Mouse (Mus musculus) hindbrain, postnatal 0 days (tissue): Measurements from ENCODE around the gene Rims1. TPM values are rescaled to one million over a fixed set of nuclear protein-coding genes. Genes with fewer than 3 reads are reported as not detected.

Source experiments
- ATAC-seq: fragments of 200-750 bp; cut with Nextera tagmentation; 2 replicates; pipeline ENCODE4 v1.8.0; 2017; ENCODE audit warnings: mild to moderate bottlenecking, moderate TSS enrichment, moderate library complexity
- DNase-seq: peaks from one replicate; pipeline ENCODE4 v3.0.0-alpha.2; 2015; ENCODE audit warnings: low spot score
- H3K27ac ChIP-seq: fragments of 300-500 bp; sonication (generic); 2 replicates; pipeline ENCODE4 v1.5.1; 2014; ENCODE audit warnings: mild to moderate bottlenecking
- H3K27me3 ChIP-seq: fragments of 300-500 bp; sonication (generic); 2 replicates; pipeline ENCODE4 v1.6.1; 2014; ENCODE audit warnings: low read length, mixed read lengths; ENCODE audit not compliant: insufficient read depth
- H3K36me3 ChIP-seq: fragments of 300-500 bp; sonication (generic); 2 replicates; pipeline ENCODE4 v1.6.1; 2014; ENCODE audit warnings: low read length, mixed read lengths; ENCODE audit not compliant: insufficient read depth
- H3K4me1 ChIP-seq: fragments of 300-500 bp; sonication (generic); 2 replicates; pipeline ENCODE4 v1.6.1; 2014; ENCODE audit warnings: antibody characterized with exemption, low read length, mixed read lengths; ENCODE audit not compliant: insufficient read depth
- H3K4me2 ChIP-seq: fragments of 300-500 bp; sonication (generic); 2 replicates; pipeline ENCODE4 v1.6.1; 2014; ENCODE audit warnings: low read depth, mild to moderate bottlenecking, low read length, moderate library complexity, mixed read lengths
- H3K4me3 ChIP-seq: fragments of 300-500 bp; sonication (generic); 2 replicates; pipeline ENCODE4 v1.5.1; 2014; ENCODE audit warnings: low read length
- H3K9ac ChIP-seq: fragments of 300-500 bp; sonication (generic); replicated peaks from 2 replicates; pipeline ENCODE4 v1.6.1; 2014; ENCODE audit warnings: mild to moderate bottlenecking, low read length, moderate library complexity, mixed read lengths
- H3K9me3 ChIP-seq: fragments of 300-500 bp; sonication (generic); 2 replicates; pipeline ENCODE4 v1.6.1; 2016; ENCODE audit warnings: low read length, mixed read lengths
- CTCF ChIP-seq: IDR thresholded peaks from 2 replicates; pipeline ENCODE4 v1.5.1; 2016; ENCODE audit warnings: antibody characterized with exemption, control low read depth, low read depth
- WGBS: fragments of 180-500 bp; shearing (Covaris S2); extraction: QIAGEN DNeasy Blood & Tissue Kit; methylation state at CpG from one replicate; pipeline ENCODE4 v1.1.7; 2014; 5-methylcytosine and 5-hydroxymethylcytosine counted together
- polyA plus RNA-seq: library from polyadenylated mRNA; unstranded; fragments of >200 nt; fragmentation: Nextera tagmentation; extraction: Ambion mirVana; gene quantifications from 2 replicates; pipeline ENCODE4 v1.2.1, GENCODE M21; 2015
- total RNA-seq: library from RNA; depleted of rRNA; stranded (reverse); fragments of >200 nt; gene quantifications from 2 replicates; pipeline ENCODE4 v1.2.3, GENCODE M21; 2014

Gene Rims1
- total and polyA plus RNA-seq, 2 experiments from 2014 or later: 21.2 to 51.9 TPM

DNA sequence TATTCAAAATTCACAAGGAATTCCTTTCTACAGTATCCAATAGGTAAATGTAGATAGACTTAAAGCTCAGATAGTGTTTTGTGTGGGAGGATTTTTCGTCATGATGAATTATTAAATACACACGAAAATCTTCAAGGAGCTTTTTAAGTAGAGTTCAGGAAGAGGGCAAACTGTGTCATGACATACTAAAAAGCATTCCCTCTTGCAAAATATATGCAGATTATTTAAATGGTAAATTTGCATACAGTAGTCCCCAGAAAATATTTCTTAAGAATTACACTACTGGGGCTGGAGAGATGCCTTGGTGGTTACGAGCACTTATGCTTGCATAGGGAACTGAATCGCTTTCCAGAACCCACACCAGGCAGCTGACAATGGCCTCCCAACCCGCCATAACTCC is 61.1 kb downstream of the Rims1 start:
- Histone ChIP-seq H3K4me2 (no peak overlapping the region), H3K36me3 (no peaks in the 10 kb centered on the region), H3K4me1 (no peaks in the 10 kb centered on the region), H3K27me3 (no peaks in the 10 kb centered on the region), H3K27ac (no peak overlapping the region), H3K9me3 (no peaks in the 10 kb centered on the region), H3K4me3 (no peak overlapping the region), H3K9ac (no peak overlapping the region)
- ATAC-seq: no peak
- TF ChIP-seq CTCF: no peak
- 87% methylated on average over 5 of the region's 5 CpGs for WGBS
- DNase-seq: no peak

DNA sequence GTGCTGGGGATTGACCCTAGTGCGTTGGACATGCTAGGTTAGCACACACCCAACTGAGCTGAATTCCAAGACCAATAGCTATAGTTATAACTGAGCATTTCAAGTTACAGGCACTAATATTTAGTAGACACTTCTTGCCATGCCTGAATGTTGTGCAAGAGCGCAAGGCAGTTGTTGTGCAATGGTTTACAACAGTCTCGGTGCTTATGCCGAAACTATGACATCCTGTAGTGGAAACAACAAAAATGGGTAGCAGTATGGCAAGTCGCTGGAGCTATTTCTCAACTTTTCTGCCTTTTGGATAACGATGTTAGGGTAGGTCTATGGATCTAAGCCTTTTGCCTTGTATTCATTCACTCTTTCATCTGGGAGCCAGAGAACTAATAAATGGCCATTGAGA is 68.3 kb downstream of the Rims1 start:
- TF ChIP-seq CTCF: no peak
- no peak for ATAC-seq
- no peak overlapping the region for H3K4me2 ChIP-seq
- DNase-seq: no peak
- 93% methylated on average over 6 of the region's 6 CpGs for WGBS
- H3K27ac ChIP-seq: no peak overlapping the region
- no peaks in the 10 kb centered on the region for H3K27me3 ChIP-seq
- no peak overlapping the region for H3K9ac ChIP-seq
- H3K4me1 ChIP-seq: no peaks in the 10 kb centered on the region
- no peaks in the 10 kb centered on the region for H3K9me3 ChIP-seq
- no peaks in the 10 kb centered on the region for H3K36me3 ChIP-seq
- no peak overlapping the region for H3K4me3 ChIP-seq

DNA sequence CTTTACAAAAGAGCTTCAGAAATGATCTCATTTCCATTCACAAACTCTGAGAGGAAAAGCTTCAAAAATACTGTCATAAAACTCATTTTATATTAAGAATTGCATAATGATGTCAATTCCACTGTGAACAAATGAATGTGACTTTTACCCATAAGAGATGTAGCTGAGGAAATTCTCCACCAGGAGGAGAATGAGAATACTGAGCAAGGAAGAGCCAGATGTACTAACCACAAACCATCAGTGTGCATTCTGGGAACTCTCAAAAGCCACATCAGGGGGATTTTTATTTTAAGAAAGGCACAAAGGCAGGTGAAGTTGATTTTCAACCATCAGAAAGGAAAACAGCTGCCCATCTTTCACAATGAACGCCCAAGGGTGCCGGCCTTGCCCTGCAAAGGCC is 71.4 kb downstream of the Rims1 start:
- no peaks in the 10 kb centered on the region for H3K36me3 ChIP-seq
- ATAC-seq (no peak), DNase-seq (peak; percentile 23)
- no peaks in the 10 kb centered on the region for H3K27me3 ChIP-seq
- no peak overlapping the region for H3K4me3 ChIP-seq
- H3K4me1 ChIP-seq: no peaks in the 10 kb centered on the region
- H3K27ac ChIP-seq: no peak overlapping the region
- no peak overlapping the region for H3K4me2 ChIP-seq
- peak; percentile 27; the same call in 1 of the 2 replicates for TF ChIP-seq CTCF
- H3K9ac ChIP-seq: no peak overlapping the region
- 87% methylated on average over 2 of the region's 2 CpGs for WGBS
- no peaks in the 10 kb centered on the region for H3K9me3 ChIP-seq

DNA sequence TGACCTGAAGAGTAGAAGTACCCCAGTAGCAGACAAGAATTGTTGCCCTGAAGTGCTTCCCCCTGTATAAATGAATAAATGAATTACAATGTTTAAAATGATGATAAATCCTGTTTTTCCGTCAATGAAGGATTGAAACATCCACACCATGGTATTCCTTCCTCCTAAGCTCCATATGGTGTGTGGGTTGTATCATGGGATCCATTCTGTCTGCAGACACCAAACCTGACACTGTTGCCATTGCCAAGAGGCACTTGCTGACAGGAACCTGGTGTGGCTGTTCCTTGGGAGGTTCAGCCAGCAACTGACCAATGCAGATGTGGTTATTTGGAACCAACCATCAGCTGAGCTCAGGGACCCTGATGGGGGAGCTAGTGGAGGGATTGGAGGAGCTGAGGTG is 72.5 kb downstream of the Rims1 start:
- no peaks in the 10 kb centered on the region for H3K9me3 ChIP-seq
- ATAC-seq (no peak), DNase-seq (no peak)
- 94% methylated on average over 1 of the region's 1 CpGs for WGBS
- H3K4me1 ChIP-seq: no peaks in the 10 kb centered on the region
- no peak overlapping the region for H3K4me3 ChIP-seq
- no peak for TF ChIP-seq CTCF
- H3K27ac ChIP-seq: no peak overlapping the region
- H3K4me2 ChIP-seq: no peak overlapping the region
- no peaks in the 10 kb centered on the region for H3K36me3 ChIP-seq
- no peak overlapping the region for H3K9ac ChIP-seq
- no peaks in the 10 kb centered on the region for H3K27me3 ChIP-seq

DNA sequence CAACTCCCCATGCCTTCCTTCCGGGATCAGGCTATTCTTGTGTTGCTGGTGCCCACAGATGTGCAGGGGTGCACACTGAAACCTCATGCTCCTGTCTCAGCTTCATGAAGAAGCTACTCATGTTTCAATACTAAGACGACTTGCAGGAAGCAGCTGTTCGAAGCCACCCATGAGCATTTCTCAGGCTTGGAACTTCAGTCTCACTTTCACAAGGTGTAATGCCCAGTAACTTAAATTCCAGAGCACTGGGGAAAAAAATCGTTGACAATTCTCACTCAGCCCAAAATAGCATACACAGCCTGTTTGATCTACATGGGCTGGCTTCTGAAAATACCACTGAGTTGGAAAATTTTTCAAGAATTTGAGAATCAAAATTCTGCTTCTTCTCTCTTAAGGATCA is 77.6 kb downstream of the Rims1 start:
- Histone ChIP-seq H3K27me3 (no peaks in the 10 kb centered on the region), H3K4me3 (no peak overlapping the region), H3K4me2 (no peak overlapping the region), H3K4me1 (no peaks in the 10 kb centered on the region), H3K36me3 (no peaks in the 10 kb centered on the region), H3K9me3 (no peaks in the 10 kb centered on the region), H3K27ac (no peak overlapping the region), H3K9ac (no peak overlapping the region)
- ATAC-seq: no peak
- WGBS: 78% methylated on average over 4 of the region's 4 CpGs
- no peak for TF ChIP-seq CTCF
- DNase-seq: no peak

DNA sequence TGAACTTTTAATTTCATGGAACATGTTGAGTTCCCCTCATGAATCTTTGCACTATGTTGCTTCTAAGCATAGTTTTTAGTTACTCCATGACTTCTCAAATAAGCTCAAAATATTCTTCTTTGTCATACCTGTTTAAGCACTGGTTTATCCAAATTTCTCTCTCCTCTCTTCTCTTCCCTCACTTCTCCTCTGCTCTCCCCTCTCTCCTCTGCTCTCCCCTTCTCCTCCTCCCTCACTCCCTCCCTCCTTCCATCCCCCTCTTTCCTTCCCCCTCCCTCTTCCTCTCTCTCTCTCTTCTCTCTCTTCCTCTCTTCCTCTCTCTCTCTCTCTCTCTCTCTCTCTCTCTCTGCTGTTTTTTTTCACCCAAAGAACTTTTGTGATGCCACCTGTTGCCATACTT is 84.1 kb downstream of the Rims1 start:
- no peak overlapping the region for H3K4me3 ChIP-seq
- H3K4me2 ChIP-seq: no peak overlapping the region
- H3K36me3 ChIP-seq: no peaks in the 10 kb centered on the region
- H3K9me3 ChIP-seq: no peaks in the 10 kb centered on the region
- no peak overlapping the region for H3K9ac ChIP-seq
- no peak for DNase-seq
- TF ChIP-seq CTCF: no peak
- H3K27ac ChIP-seq: no peak overlapping the region
- H3K4me1 ChIP-seq: no peaks in the 10 kb centered on the region
- H3K27me3 ChIP-seq: no peaks in the 10 kb centered on the region
- ATAC-seq: no peak

DNA sequence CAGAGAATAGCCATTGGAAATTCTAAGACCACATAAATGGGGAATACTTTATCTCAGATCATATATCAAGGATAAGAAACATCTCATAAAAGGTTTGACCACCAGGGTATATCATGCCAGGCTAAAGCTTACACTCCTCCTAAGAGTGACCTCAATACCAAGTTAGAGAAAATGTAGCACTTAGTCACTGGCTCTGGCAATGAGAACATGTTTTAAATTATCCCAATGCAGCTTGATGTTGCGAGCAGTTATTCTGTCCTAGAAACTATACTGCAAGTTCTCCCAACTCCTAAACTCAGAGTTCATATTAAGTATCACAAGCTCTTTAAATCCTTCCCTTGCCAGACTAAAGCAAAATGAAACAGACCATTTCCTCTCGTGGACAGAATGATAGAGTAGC is 85.1 kb downstream of the Rims1 start:
- TF ChIP-seq CTCF: no peak
- H3K9me3 ChIP-seq: no peaks in the 10 kb centered on the region
- WGBS: 78% methylated on average over 2 of the region's 2 CpGs
- no peak overlapping the region for H3K9ac ChIP-seq
- no peaks in the 10 kb centered on the region for H3K36me3 ChIP-seq
- H3K27me3 ChIP-seq: no peaks in the 10 kb centered on the region
- no peak for DNase-seq
- H3K4me2 ChIP-seq: no peak overlapping the region
- ATAC-seq: no peak
- H3K27ac ChIP-seq: no peak overlapping the region
- no peak overlapping the region for H3K4me3 ChIP-seq
- no peaks in the 10 kb centered on the region for H3K4me1 ChIP-seq
